Mouse (Mus musculus): ENCODE measurements around the gene Ppp5c.

Ppp5c gene

DNA sequence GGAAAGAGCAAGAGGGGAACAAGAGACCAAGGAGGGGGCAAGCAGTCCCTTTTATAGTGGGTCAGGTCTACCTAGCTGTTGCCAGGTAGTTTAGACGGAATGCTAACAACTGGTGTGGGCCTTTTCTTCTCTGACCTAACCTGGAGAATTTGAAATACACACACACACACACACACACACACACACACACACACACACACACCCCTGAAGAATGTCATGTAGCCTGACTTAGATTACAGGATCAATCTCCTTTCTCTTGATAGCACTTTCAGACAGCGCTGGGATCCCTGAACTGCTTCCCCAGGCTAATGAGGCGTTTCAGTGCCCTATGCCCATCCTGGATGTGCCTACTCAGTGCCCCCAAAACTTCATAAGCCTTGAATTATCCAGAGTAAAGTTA lies 49.1 kb downstream of the Ppp5c start:
- DNase-seq (ENCODE audit: low spot score) = no peak

- DNase-seq (ENCODE audit: low spot score) = no peak
Observed at GRCm38 (mm10) chr7:16978173-16978572, 49.6 kb downstream of the Ppp5c start.

DNA sequence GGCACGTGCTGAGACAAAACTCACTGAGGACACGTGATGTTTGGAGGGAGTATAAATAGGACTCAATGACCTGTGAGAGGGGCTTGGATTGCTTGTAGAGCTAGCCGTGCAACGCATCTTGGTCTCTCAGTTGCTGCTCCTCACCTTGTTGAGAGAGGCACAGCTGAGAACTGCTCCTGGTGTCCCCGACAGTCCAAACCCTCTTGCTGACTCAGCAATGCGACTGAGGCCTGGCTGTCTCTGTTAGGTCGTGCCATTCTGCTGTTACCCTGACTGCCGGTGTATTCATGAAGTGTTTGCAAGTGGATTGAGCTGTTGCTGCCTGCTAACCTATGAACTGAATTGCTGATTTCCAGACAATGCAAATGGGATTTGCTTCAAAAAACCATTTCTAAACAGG lies 51.4 kb downstream of the Ppp5c start:
- no peak for DNase-seq (ENCODE audit: low spot score)

DNA sequence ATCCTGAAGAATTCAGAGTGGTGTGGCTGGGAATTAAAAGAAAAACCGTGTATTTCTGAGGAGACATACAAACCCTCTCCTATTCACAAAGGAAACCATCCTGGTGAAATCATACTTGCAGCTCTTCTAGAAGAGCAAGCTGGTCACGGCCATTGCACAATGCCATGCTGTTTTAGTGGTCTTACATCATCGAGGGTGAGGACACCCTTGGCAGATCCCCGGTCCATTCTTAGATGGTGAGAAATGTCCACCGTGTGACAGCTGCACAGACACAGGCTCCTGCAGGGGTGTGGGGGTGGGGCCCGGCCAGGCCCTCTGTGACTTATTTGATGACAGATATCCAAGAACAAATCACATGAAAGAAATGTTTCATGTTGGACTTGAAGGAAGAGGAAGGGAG lies 53.7 kb downstream of the Ppp5c start:
- DNase-seq (ENCODE audit: low spot score) = no peak

- no peak for DNase-seq (ENCODE audit: low spot score)
Observed at GRCm38 (mm10) chr7:16971160-16971559, 56.6 kb downstream of the Ppp5c start.

GRCm38 (mm10) chr7:16968414-16968813 lies 59.3 kb downstream of the Ppp5c start:
- no peak for DNase-seq (ENCODE audit: low spot score)

DNA sequence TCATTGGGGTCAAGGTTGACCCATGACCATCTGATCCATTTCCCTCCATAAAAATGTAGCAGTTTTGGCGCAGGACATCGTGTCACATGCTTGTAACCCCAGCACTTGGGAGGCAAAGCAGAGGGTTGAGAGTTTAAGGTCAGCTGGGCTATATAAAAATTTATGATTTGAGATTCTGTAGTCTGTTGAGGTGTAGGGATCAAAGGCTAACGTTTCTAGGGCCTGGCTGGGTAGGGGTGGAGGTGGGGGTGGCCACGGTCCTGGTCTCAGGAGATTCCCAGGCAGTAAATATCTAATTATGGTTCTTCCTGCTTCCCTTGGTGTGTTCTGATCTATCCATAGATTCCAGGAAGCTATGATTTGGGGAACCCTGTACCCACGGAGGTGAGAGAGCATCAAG lies 66.0 kb downstream of the Ppp5c start:
- no peak for DNase-seq (ENCODE audit: low spot score)

- no peak for DNase-seq (ENCODE audit: low spot score)
Observed at GRCm38 (mm10) chr7:16959539-16960187, 68.1 kb downstream of the Ppp5c start, which contains the start of gene Pnmal1. TSS of gene Pnmal1 (plus strand) at chr7:16959679.

- DNase-seq (ENCODE audit: low spot score) = no peak
Observed at GRCm38 (mm10) chr7:16956410-16957265, 71.1 kb downstream of the Ppp5c start.

GRCm38 (mm10) chr7:16955712-16956111 lies 72.0 kb downstream of the Ppp5c start:
- DNase-seq (ENCODE audit: low spot score) = no peak
